18 mouse cellular contexts compared by ENCODE assay signal in the genomic region with DNA sequence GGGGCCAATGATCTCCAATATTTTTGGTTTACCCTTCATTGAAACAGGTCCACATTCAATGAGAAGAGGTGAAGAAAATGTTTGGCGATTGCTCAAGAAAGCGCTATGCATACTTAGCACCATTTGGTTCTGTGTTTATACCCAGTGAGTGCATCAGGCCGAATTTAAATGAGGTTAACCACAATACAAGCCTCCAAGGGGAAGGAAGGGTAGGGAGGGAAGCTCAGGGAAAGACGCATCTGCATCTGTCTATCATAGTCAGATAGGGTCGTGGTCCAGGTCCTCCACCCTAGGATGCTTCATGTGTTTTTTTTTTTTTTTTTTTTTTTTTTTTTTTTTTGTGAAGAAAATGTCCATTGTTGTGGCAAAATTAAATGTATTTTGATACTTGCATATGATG.
DNase-seq lines count a peak whose midpoint lies in the region; ATAC-seq and TF ChIP-seq lines count a peak whose summit lies in the region.
"Had no signal": no experiment of that assay in that cellular context is flagged by ENCODE, and none has a peak within 500 bp of the region (broad histone marks: within the 10 kb centered on the region; RNA-seq: fewer than 3 reads in every experiment).

No protein-coding gene starts in this region.

- no peaks in the 10 kb centered on the region for H3K9me3 ChIP-seq in forebrain, embryonic 14.5 days (replicated peaks; ENCODE audit: control insufficient read depth, low read length)
- H3K9me3 ChIP-seq in forebrain, embryonic 13.5 days (replicated peaks): no peaks in the 10 kb centered on the region
- no peaks in the 10 kb centered on the region for H3K9me3 ChIP-seq in forebrain, embryonic 16.5 days (ENCODE audit: control insufficient read depth, low read length)
- no peaks in the 10 kb centered on the region for H3K9me3 ChIP-seq in forebrain, embryonic 12.5 days
- H3K9me3 ChIP-seq: embryonic facial prominence, embryonic 10.5 days; embryonic facial prominence, embryonic 12.5 days had no signal

- H3K4me2 ChIP-seq in forebrain, embryonic 14.5 days (ENCODE audit: low read length): no peak overlapping the region
- H3K4me2 ChIP-seq in forebrain, embryonic 13.5 days: no peak overlapping the region
- H3K4me2 ChIP-seq in forebrain, embryonic 16.5 days (ENCODE audit: low read length): no peak overlapping the region
- H3K4me2 ChIP-seq in forebrain, embryonic 12.5 days: no peak overlapping the region
- H3K4me2 ChIP-seq in myocyte (ENCODE audit: low read depth): no peak overlapping the region
- H3K4me2 ChIP-seq: embryonic facial prominence, embryonic 12.5 days had no signal

- H3K27me3 ChIP-seq in forebrain, embryonic 14.5 days (replicated peaks; ENCODE audit: control insufficient read depth, insufficient read depth, low read length): no peaks in the 10 kb centered on the region
- no peaks in the 10 kb centered on the region for H3K27me3 ChIP-seq in forebrain, embryonic 13.5 days
- no peaks in the 10 kb centered on the region for H3K27me3 ChIP-seq in forebrain, embryonic 16.5 days (replicated peaks; ENCODE audit: control insufficient read depth, insufficient read depth, low read length)
- H3K27me3 ChIP-seq in forebrain, embryonic 12.5 days: no peaks in the 10 kb centered on the region
- H3K27me3 ChIP-seq in C2C12 (ENCODE audit: control insufficient read depth, insufficient read depth, insufficient read length) (no peaks in the 10 kb centered on the region), myocyte (ENCODE audit: control insufficient read depth, insufficient read depth, insufficient read length) (no peaks in the 10 kb centered on the region)

- TF ChIP-seq CTCF in C2C12 (IDR thresholded peaks at IDR 0.05; ENCODE audit: control insufficient read depth, insufficient read depth, insufficient read length): no peak

- no peak for TF ChIP-seq POLR2A in myocyte (IDR thresholded peaks at IDR 0.05; ENCODE audit: insufficient read length, low read depth)

- H3ac ChIP-seq in C2C12 (ENCODE audit: control insufficient read depth, insufficient read length, low read depth) (no peak overlapping the region), myocyte (ENCODE audit: control insufficient read depth, insufficient read length) (no peak overlapping the region)

- no peak for ATAC-seq in forebrain, embryonic 14.5 days
- ATAC-seq in forebrain, embryonic 13.5 days: no peak
- peak; percentile 61 for ATAC-seq in forebrain, embryonic 16.5 days
- no peak for ATAC-seq in forebrain, embryonic 12.5 days (ENCODE audit: low FRiP score)

- H3K4me1 ChIP-seq in forebrain, embryonic 14.5 days (ENCODE audit: control insufficient read depth, insufficient read depth, low read length): no peaks in the 10 kb centered on the region
- H3K4me1 ChIP-seq in forebrain, embryonic 13.5 days: no peaks in the 10 kb centered on the region
- no peaks in the 10 kb centered on the region for H3K4me1 ChIP-seq in forebrain, embryonic 16.5 days (replicated peaks; ENCODE audit: control insufficient read depth, insufficient read depth, low read length)
- H3K4me1 ChIP-seq in forebrain, embryonic 12.5 days: 0 out of 2 replicates have a peak, but pooled peaks cover 2% of the 10 kb centered on the region
- H3K4me1 ChIP-seq: embryonic facial prominence, embryonic 10.5 days; embryonic facial prominence, embryonic 12.5 days had no signal

- H3K9ac ChIP-seq in forebrain, embryonic 14.5 days (ENCODE audit: low read length): no peak overlapping the region
- no peak overlapping the region for H3K9ac ChIP-seq in forebrain, embryonic 13.5 days
- no peak overlapping the region for H3K9ac ChIP-seq in forebrain, embryonic 16.5 days (replicated peaks; ENCODE audit: low read depth, low read length)
- no peak overlapping the region for H3K9ac ChIP-seq in forebrain, embryonic 12.5 days
- H3K9ac ChIP-seq: embryonic facial prominence, embryonic 12.5 days had no signal

- no peaks in the 10 kb centered on the region for H3K36me3 ChIP-seq in forebrain, embryonic 14.5 days (ENCODE audit: control insufficient read depth, insufficient read depth, low read length)
- H3K36me3 ChIP-seq in forebrain, embryonic 13.5 days (ENCODE audit: poor library complexity, severe bottlenecking): no peaks in the 10 kb centered on the region
- no peaks in the 10 kb centered on the region for H3K36me3 ChIP-seq in forebrain, embryonic 16.5 days (ENCODE audit: control insufficient read depth, insufficient read depth)
- H3K36me3 ChIP-seq in forebrain, embryonic 12.5 days (replicated peaks): no peaks in the 10 kb centered on the region
- H3K36me3 ChIP-seq in C2C12 (ENCODE audit: control insufficient read depth, insufficient read depth): no peaks in the 10 kb centered on the region
- H3K36me3 ChIP-seq in myocyte (ENCODE audit: control insufficient read depth, insufficient read depth): no peaks in the 10 kb centered on the region
- H3K36me3 ChIP-seq: embryonic facial prominence, embryonic 10.5 days; embryonic facial prominence, embryonic 12.5 days had no signal

- WGBS in forebrain, embryonic 14.5 days: 58% methylated on average over 5 of the region's 5 CpGs
- WGBS in forebrain, embryonic 13.5 days: 66% methylated on average over 5 of the region's 5 CpGs
- WGBS in forebrain, embryonic 16.5 days: 48% methylated on average over 5 of the region's 5 CpGs
- 74% methylated on average over 5 of the region's 5 CpGs for WGBS in forebrain, embryonic 12.5 days

- H3K79me3 ChIP-seq in C2C12 (ENCODE audit: low read depth): no peaks in the 10 kb centered on the region

- H3K27ac ChIP-seq in forebrain, embryonic 14.5 days (ENCODE audit: low read depth, low read length): no peak overlapping the region
- no peak overlapping the region for H3K27ac ChIP-seq in forebrain, embryonic 13.5 days
- H3K27ac ChIP-seq in forebrain, embryonic 16.5 days (ENCODE audit: low read length): no peak overlapping the region
- no peak overlapping the region for H3K27ac ChIP-seq in forebrain, embryonic 12.5 days
- H3K27ac ChIP-seq: embryonic facial prominence, embryonic 10.5 days; embryonic facial prominence, embryonic 12.5 days had no signal

- no peak overlapping the region for H3K4me3 ChIP-seq in forebrain, embryonic 14.5 days (ENCODE audit: low read depth, low read length)
- no peak overlapping the region for H3K4me3 ChIP-seq in forebrain, embryonic 13.5 days
- H3K4me3 ChIP-seq in forebrain, embryonic 16.5 days (replicated peaks; ENCODE audit: low read length): no peak overlapping the region
- H3K4me3 ChIP-seq in forebrain, embryonic 12.5 days (replicated peaks): no peak overlapping the region
- H3K4me3 ChIP-seq in C2C12 (ENCODE audit: insufficient read depth, poor library complexity, severe bottlenecking): no peak overlapping the region
- H3K4me3 ChIP-seq in myocyte: no peak overlapping the region
- H3K4me3 ChIP-seq: embryonic facial prominence, embryonic 10.5 days; embryonic facial prominence, embryonic 12.5 days had no signal

- no peaks in the 10 kb centered on the region for H3K79me2 ChIP-seq in C2C12 (ENCODE audit: control insufficient read depth, insufficient read depth)
- H3K79me2 ChIP-seq in myocyte (ENCODE audit: control insufficient read depth, insufficient read depth): no peaks in the 10 kb centered on the region

- DNase-seq in forebrain, embryonic 14.5 days (ENCODE audit: low spot score): peak; percentile 16
- no peak for DNase-seq in layer of hippocampus, adult 11-12 months (ENCODE audit: low spot score)
- DNase-seq: adrenal gland, adult 2 months; adrenal gland, postnatal 10 days; adrenal gland, postnatal 25 days; B cell, adult 2 months; cerebellum, adult 11-12 months; cerebellum, adult 2 months; cerebellum, adult 9-10 months; cerebellum, postnatal 10 days; cerebellum, postnatal 25 days had no signal

TF ChIP-seq in C2C12, 6 proteins besides CTCF, POLR2A, EP300 and RAD21:
- TF ChIP-seq MYOD1 (IDR thresholded peaks at IDR 0.05; ENCODE audit: control insufficient read depth, insufficient read length, low read depth) (peak; percentile 85), USF1 (IDR thresholded peaks at IDR 0.05; ENCODE audit: low read depth) (no peak)
TF ChIP-seq in C2C12: peak in this region for 1.

TF ChIP-seq in myocyte, 11 proteins besides CTCF, POLR2A, EP300 and RAD21:
- no peak for TF ChIP-seq SRF (IDR thresholded peaks at IDR 0.05; ENCODE audit: control insufficient read depth, insufficient read length, low read depth)
- peak in 2 of 3 experiments; percentile 48 to 54 for TF ChIP-seq MYOD1 (IDR thresholded peaks at IDR 0.05; ENCODE audit: control insufficient read depth in 1 of 3, insufficient read length in 2 of 3, low read depth in 2 of 3)
- TF ChIP-seq CEBPB (IDR thresholded peaks at IDR 0.05; ENCODE audit: insufficient read depth, poor library complexity, severe bottlenecking): no peak
- TF ChIP-seq MAX (IDR thresholded peaks at IDR 0.05; ENCODE audit: low read depth): no peak
